Mouse (Mus musculus) kidney, postnatal 0 days (tissue): ENCODE data around the gene Fam53b. TPM values are rescaled to one million over a fixed set of nuclear protein-coding genes. Genes with fewer than 3 reads are reported as not detected.

ENCODE experiments used
- ATAC-seq: fragments of 200-750 bp; cut with Nextera tagmentation; replicated peaks from 2 replicates; pipeline ENCODE4 v1.8.0; 2017; ENCODE audit warnings: low read depth, moderate number of reproducible peaks, moderate TSS enrichment, moderate library complexity; ENCODE audit not compliant: low FRiP score
- DNase-seq: peaks from one replicate; pipeline ENCODE4 v3.0.0-alpha.2; 2016; ENCODE audit warnings: low spot score
- H3K27ac ChIP-seq: fragments of 300-500 bp; sonication (generic); 2 replicates; pipeline ENCODE4 v1.5.1; 2014; ENCODE audit warnings: mild to moderate bottlenecking
- H3K27me3 ChIP-seq: fragments of 300-500 bp; sonication (generic); 2 replicates; pipeline ENCODE4 v1.6.1; 2014; ENCODE audit warnings: low read length, mixed read lengths; ENCODE audit not compliant: insufficient read depth
- H3K36me3 ChIP-seq: fragments of 300-500 bp; sonication (generic); 2 replicates; pipeline ENCODE4 v1.6.1; 2014; ENCODE audit warnings: low read length, mixed read lengths; ENCODE audit not compliant: insufficient read depth
- H3K4me1 ChIP-seq: fragments of 300-500 bp; sonication (generic); replicated peaks from 2 replicates; pipeline ENCODE4 v1.6.1; 2014; ENCODE audit warnings: antibody characterized with exemption, low read length, mixed read lengths; ENCODE audit not compliant: insufficient read depth
- H3K4me2 ChIP-seq: fragments of 300-500 bp; sonication (generic); 2 replicates; pipeline ENCODE4 v1.6.1; 2014; ENCODE audit warnings: mild to moderate bottlenecking, low read length, moderate library complexity, mixed read lengths
- H3K4me3 ChIP-seq: fragments of 300-500 bp; sonication (generic); replicated peaks from 2 replicates; pipeline ENCODE4 v1.5.1; 2014; ENCODE audit warnings: low read depth, low read length
- H3K9ac ChIP-seq: fragments of 300-500 bp; sonication (generic); 2 replicates; pipeline ENCODE4 v1.6.1; 2014; ENCODE audit warnings: low read depth, low read length
- H3K9me3 ChIP-seq: fragments of 300-500 bp; sonication (generic); replicated peaks from 2 replicates; pipeline ENCODE4 v1.6.1; 2016; ENCODE audit warnings: low read length, inconsistent platforms, mixed read lengths
- CTCF ChIP-seq: IDR thresholded peaks from 2 replicates; pipeline ENCODE4 v1.5.1; 2016; ENCODE audit warnings: antibody characterized with exemption, low read depth, mild to moderate bottlenecking, moderate library complexity
- WGBS: fragments of 180-500 bp; shearing (Covaris S2); extraction: QIAGEN DNeasy Blood & Tissue Kit; methylation state at CpG from one replicate; pipeline ENCODE4 v1.1.7; 2014; 5-methylcytosine and 5-hydroxymethylcytosine counted together
- polyA plus RNA-seq: library from polyadenylated mRNA; unstranded; fragments of >200 nt; fragmentation: Nextera tagmentation; extraction: Ambion mirVana; gene quantifications from 2 replicates; pipeline ENCODE4 v1.2.1, GENCODE M21; 2015

Gene Fam53b
- polyA plus RNA-seq = 17.1 and 17.5 TPM in 2 replicates

GRCm38 (mm10) chr7:132813416-132814088 lies at the start of gene Fam53b:
Gene Fam53b, minus strand, starts transcription at chr7:132813886.
- DNase-seq (peak; percentile 76), ATAC-seq (peak; percentile 61)
- H3K27ac ChIP-seq = peak within 1 kb of the TSS; percentile 95
- WGBS = under 1% methylated on average over 78 of the region's 85 CpGs
- H3K4me2 ChIP-seq = peak within 1 kb of the TSS; percentile 92
- no peak; the same call in 1 of the 2 replicates for TF ChIP-seq CTCF
- peak within 1 kb of the TSS; percentile 68 for H3K4me3 ChIP-seq
- peaks cover 32% of the 10 kb centered on the region for H3K4me1 ChIP-seq
- peak within 1 kb of the TSS; percentile 87 for H3K9ac ChIP-seq
- no peaks in the 10 kb centered on the region for H3K27me3 ChIP-seq
- H3K9me3 ChIP-seq = no peaks in the 10 kb centered on the region
- no peaks in the 10 kb centered on the region for H3K36me3 ChIP-seq

- DNase-seq (peak; percentile 94), ATAC-seq (peak; percentile 90)
- no peak for TF ChIP-seq CTCF
- Histone ChIP-seq H3K9me3 (no peaks in the 10 kb centered on the region), H3K4me1 (peaks cover 6% of the 10 kb centered on the region; the same call in 1 of the 2 replicates), H3K27me3 (no peaks in the 10 kb centered on the region), H3K36me3 (no peaks in the 10 kb centered on the region), H3K4me2 (peak within 1 kb of the TSS; percentile 82), H3K4me3 (peak within 1 kb of the TSS; percentile 81), H3K27ac (peak within 1 kb of the TSS; percentile 79), H3K9ac (peak within 1 kb of the TSS; percentile 83)
- WGBS = under 1% methylated on average over 53 of the region's 53 CpGs
Measured at GRCm38 (mm10) chr7:132859042-132859958, 45.6 kb upstream of the Fam53b start, which contains the start of gene Abraxas2. Gene Abraxas2, plus strand, starts transcription at chr7:132859225.

GRCm38 (mm10) chr7:132858043-132858608 lies 44.4 kb upstream of the Fam53b start:
- Histone ChIP-seq H3K4me3 (no peak overlapping the region), H3K27ac (no peak overlapping the region), H3K9ac (no peak overlapping the region), H3K4me1 (peaks cover 6% of the 10 kb centered on the region; the same call in 1 of the 2 replicates), H3K4me2 (no peak overlapping the region), H3K9me3 (no peaks in the 10 kb centered on the region), H3K27me3 (no peaks in the 10 kb centered on the region), H3K36me3 (no peaks in the 10 kb centered on the region)
- WGBS = 70% methylated on average over 5 of the region's 5 CpGs
- ATAC-seq (no peak), DNase-seq (no peak)
- no peak; the same call in 1 of the 2 replicates for TF ChIP-seq CTCF

GRCm38 (mm10) chr7:132856083-132856482 lies 42.4 kb upstream of the Fam53b start:
- peaks cover 6% of the 10 kb centered on the region; the same call in 1 of the 2 replicates for H3K4me1 ChIP-seq
- no peak overlapping the region for H3K9ac ChIP-seq
- no peak for TF ChIP-seq CTCF
- ATAC-seq (no peak), DNase-seq (no peak)
- H3K27me3 ChIP-seq = no peaks in the 10 kb centered on the region
- H3K36me3 ChIP-seq = no peaks in the 10 kb centered on the region
- H3K4me2 ChIP-seq = no peak overlapping the region
- 91% methylated on average over 1 of the region's 1 CpGs for WGBS
- no peaks in the 10 kb centered on the region for H3K9me3 ChIP-seq
- no peak overlapping the region for H3K4me3 ChIP-seq
- no peak overlapping the region for H3K27ac ChIP-seq

GRCm38 (mm10) chr7:132853946-132854345 lies 40.3 kb upstream of the Fam53b start:
- Histone ChIP-seq H3K4me1 (no peaks in the 10 kb centered on the region), H3K27ac (no peak overlapping the region), H3K4me3 (no peak overlapping the region), H3K9ac (no peak overlapping the region), H3K36me3 (peaks cover 5% of the 10 kb centered on the region; the same call in 1 of the 2 replicates), H3K27me3 (no peaks in the 10 kb centered on the region), H3K4me2 (no peak overlapping the region), H3K9me3 (no peaks in the 10 kb centered on the region)
- TF ChIP-seq CTCF = no peak
- ATAC-seq = no peak
- DNase-seq = no peak
- WGBS = 64% methylated on average over 4 of the region's 4 CpGs

GRCm38 (mm10) chr7:132853361-132853760 lies 39.7 kb upstream of the Fam53b start:
- Histone ChIP-seq H3K36me3 (peaks cover 11% of the 10 kb centered on the region; the same call in 1 of the 2 replicates), H3K4me2 (no peak overlapping the region), H3K4me3 (no peak overlapping the region), H3K27ac (no peak overlapping the region), H3K4me1 (no peaks in the 10 kb centered on the region), H3K9me3 (no peaks in the 10 kb centered on the region), H3K9ac (no peak overlapping the region), H3K27me3 (no peaks in the 10 kb centered on the region)
- ATAC-seq (no peak), DNase-seq (no peak)
- 82% methylated on average over 6 of the region's 6 CpGs for WGBS
- no peak for TF ChIP-seq CTCF
